Comparison of ENCODE assay signal across 21 mouse cellular contexts in genomic region chr9:69483811-69484210, GRCm38 (mm10).
"Had no signal": no experiment of that assay in that cellular context is flagged by ENCODE, and none has a peak within 500 bp of the region (broad histone marks: within the 10 kb centered on the region; RNA-seq: fewer than 3 reads in every experiment).

No protein-coding gene starts in this region.

- H3K27me3 ChIP-seq: intestine, embryonic 15.5 days; kidney, embryonic 15.5 days; limb, embryonic 15.5 days; neural tube, embryonic 13.5 days; stomach, embryonic 15.5 days had no signal

- H3K27ac ChIP-seq: intestine, embryonic 15.5 days; kidney, embryonic 15.5 days; limb, embryonic 12.5 days; limb, embryonic 15.5 days; liver, embryonic 14.5 days; macrophage; neural tube, embryonic 13.5 days; stomach, embryonic 15.5 days had no signal

- H3K4me2 ChIP-seq: intestine, embryonic 15.5 days; kidney, embryonic 15.5 days; limb, embryonic 12.5 days; limb, embryonic 15.5 days; liver, embryonic 11.5 days; lung, embryonic 14.5 days; neural tube, embryonic 13.5 days; stomach, embryonic 15.5 days had no signal

- DNase-seq: kidney, adult 11 months; kidney, adult 8-10 months; kidney, postnatal 10 days; kidney, postnatal 4 days; left cerebral cortex, postnatal 4 days; liver, postnatal 0 days; lung, embryonic 14.5 days; right cerebral cortex, postnatal 25 days; spleen, adult 18-20 months; thymus, postnatal 25 days had no signal

- H3K9me3 ChIP-seq: intestine, embryonic 15.5 days; kidney, embryonic 15.5 days; limb, embryonic 12.5 days; limb, embryonic 15.5 days; neural tube, embryonic 13.5 days; stomach, embryonic 15.5 days had no signal

- ATAC-seq: intestine, embryonic 15.5 days; liver, postnatal 0 days; lung, postnatal 0 days had no signal

- H3K9ac ChIP-seq: intestine, embryonic 15.5 days; kidney, embryonic 15.5 days; limb, embryonic 12.5 days; limb, embryonic 15.5 days; liver, embryonic 14.5 days; liver, postnatal 0 days; lung, embryonic 14.5 days; neural tube, embryonic 13.5 days; stomach, embryonic 15.5 days had no signal

- H3K4me3 ChIP-seq: intestine, embryonic 15.5 days; kidney, embryonic 15.5 days; limb, embryonic 12.5 days; limb, embryonic 15.5 days; myocyte; neural tube, embryonic 13.5 days; stomach, embryonic 15.5 days had no signal

- H3K4me1 ChIP-seq: intestine, embryonic 15.5 days; limb, embryonic 15.5 days; stomach, embryonic 15.5 days had no signal
